26 mouse cellular contexts compared by ENCODE assay signal in genomic region chr7:139472052-139472451, GRCm38 (mm10).
DNase-seq lines count a peak whose midpoint lies in the region; ATAC-seq and TF ChIP-seq lines count a peak whose summit lies in the region.
"Had no signal": no experiment of that assay in that cellular context is flagged by ENCODE, and none has a peak within 500 bp of the region (broad histone marks: within the 10 kb centered on the region; RNA-seq: fewer than 3 reads in every experiment).

No protein-coding gene starts in this region.

- H3K9ac ChIP-seq in heart, embryonic 13.5 days, result no peak overlapping the region
- H3K9ac ChIP-seq in midbrain, embryonic 11.5 days (ENCODE audit: low read length), result no peak overlapping the region
- H3K9ac ChIP-seq in midbrain, embryonic 15.5 days, result no peak overlapping the region
- H3K9ac ChIP-seq: embryonic facial prominence, embryonic 13.5 days; hindbrain, embryonic 15.5 days; limb, embryonic 12.5 days; liver, postnatal 0 days; neural tube, embryonic 13.5 days had no signal

- no peaks in the 10 kb centered on the region for H3K36me3 ChIP-seq in heart, embryonic 13.5 days
- no peaks in the 10 kb centered on the region for H3K36me3 ChIP-seq in midbrain, embryonic 11.5 days (ENCODE audit: control insufficient read depth, insufficient read depth, low read length)
- H3K36me3 ChIP-seq in midbrain, embryonic 15.5 days (replicated peaks), result no peaks in the 10 kb centered on the region
- H3K36me3 ChIP-seq: embryonic facial prominence, embryonic 13.5 days; hindbrain, embryonic 15.5 days; limb, embryonic 12.5 days; neural tube, embryonic 13.5 days had no signal

- H3K27me3 ChIP-seq in heart, embryonic 13.5 days (replicated peaks), result no peaks in the 10 kb centered on the region
- no peaks in the 10 kb centered on the region for H3K27me3 ChIP-seq in midbrain, embryonic 11.5 days (ENCODE audit: control insufficient read depth, insufficient read depth, low read length)
- no peaks in the 10 kb centered on the region for H3K27me3 ChIP-seq in midbrain, embryonic 15.5 days (replicated peaks)
- H3K27me3 ChIP-seq: embryonic facial prominence, embryonic 13.5 days; hindbrain, embryonic 15.5 days; limb, embryonic 12.5 days; neural tube, embryonic 13.5 days had no signal

- intact Hi-C loops in gastrocnemius, adult 2 months (cut with DNase I), result loop anchor here (2.0 kb wide), 2 partner anchors 81 to 237 kb away; no protein-coding TSS in a partner anchor
- intact Hi-C loops in heart, postnatal 10 days (cut with DNase I), result loop anchor here (5.0 kb wide), 1 partner anchor 265 kb away; no protein-coding TSS in a partner anchor

- 67% methylated on average over 1 of the region's 1 CpGs for WGBS in heart, embryonic 13.5 days
- 94% methylated on average over 1 of the region's 1 CpGs for WGBS in midbrain, embryonic 11.5 days
- WGBS in midbrain, embryonic 15.5 days, result 80% methylated on average over 1 of the region's 1 CpGs

- DNase-seq in gastrocnemius, adult 2 months, result no peak
- DNase-seq in gastrocnemius, postnatal 4 days (ENCODE audit: low spot score in 2 of 2), result no peak
- no peak for DNase-seq in heart, postnatal 10 days
- peak; percentile 56 for DNase-seq in midbrain, embryonic 11.5 days (ENCODE audit: low spot score, missing footprints)
- DNase-seq in urinary bladder, postnatal 10 days (ENCODE audit: low spot score), result no peak
- no peak for DNase-seq in c-Kit-positive CD71-positive TER-119-positive erythroid progenitor cells, embryonic 14.5 days (ENCODE audit: low spot score)
- DNase-seq: adrenal gland, adult 2 months; cerebellum, adult 18-20 months; cerebellum, postnatal 25 days; gastrocnemius, postnatal 14 days; kidney, adult 8-10 months; liver, postnatal 0 days; lung, postnatal 10 days; midbrain, embryonic 14.5 days; retina, postnatal 1 day; right cerebral cortex, postnatal 25 days; spleen, adult 18-20 months had no signal

- no peaks in the 10 kb centered on the region for H3K9me3 ChIP-seq in heart, embryonic 13.5 days
- no peaks in the 10 kb centered on the region for H3K9me3 ChIP-seq in midbrain, embryonic 11.5 days (ENCODE audit: control insufficient read depth, low read length)
- no peaks in the 10 kb centered on the region for H3K9me3 ChIP-seq in midbrain, embryonic 15.5 days
- H3K9me3 ChIP-seq: embryonic facial prominence, embryonic 13.5 days; hindbrain, embryonic 15.5 days; limb, embryonic 12.5 days; neural tube, embryonic 13.5 days had no signal

- peak overlapping the region; percentile 51; the same call in 1 of the 2 replicates for H3K27ac ChIP-seq in gastrocnemius, adult 2 months
- H3K27ac ChIP-seq in heart, embryonic 13.5 days (replicated peaks), result 0 out of 2 replicates have a peak overlapping the region, but pooled peaks have one; percentile 59
- no peak overlapping the region for H3K27ac ChIP-seq in midbrain, embryonic 11.5 days (ENCODE audit: low read depth, low read length)
- no peak overlapping the region for H3K27ac ChIP-seq in midbrain, embryonic 15.5 days
- H3K27ac ChIP-seq: embryonic facial prominence, embryonic 13.5 days; hindbrain, embryonic 15.5 days; limb, embryonic 12.5 days; neural tube, embryonic 13.5 days had no signal

- no peak for TF ChIP-seq CTCF in gastrocnemius, adult 2 months (IDR thresholded peaks at IDR 0.05)

- H3K4me1 ChIP-seq in heart, embryonic 13.5 days, result peaks cover 81% of the 10 kb centered on the region
- peaks cover 2% of the 10 kb centered on the region; the same call in 1 of the 2 replicates for H3K4me1 ChIP-seq in midbrain, embryonic 11.5 days (ENCODE audit: control insufficient read depth, insufficient read depth, low read length)
- H3K4me1 ChIP-seq in midbrain, embryonic 15.5 days, result peaks cover 13% of the 10 kb centered on the region

- H3K4me2 ChIP-seq in heart, embryonic 13.5 days, result no peak overlapping the region
- H3K4me2 ChIP-seq in midbrain, embryonic 11.5 days, result no peak overlapping the region
- H3K4me2 ChIP-seq in midbrain, embryonic 15.5 days, result no peak overlapping the region
- H3K4me2 ChIP-seq: embryonic facial prominence, embryonic 13.5 days; hindbrain, embryonic 15.5 days; limb, embryonic 12.5 days; liver, embryonic 11.5 days; neural tube, embryonic 13.5 days had no signal

- no peak overlapping the region for H3K4me3 ChIP-seq in gastrocnemius, adult 2 months
- H3K4me3 ChIP-seq in heart, embryonic 13.5 days, result no peak overlapping the region
- H3K4me3 ChIP-seq in midbrain, embryonic 11.5 days (ENCODE audit: low read depth, low read length), result no peak overlapping the region
- H3K4me3 ChIP-seq in midbrain, embryonic 15.5 days, result no peak overlapping the region
- H3K4me3 ChIP-seq: embryonic facial prominence, embryonic 13.5 days; hindbrain, embryonic 15.5 days; limb, embryonic 12.5 days; myocyte; neural tube, embryonic 13.5 days had no signal

- no peak for ATAC-seq in heart, embryonic 13.5 days (ENCODE audit: extremely low read depth, insufficient number of reproducible peaks, low FRiP score, low TSS enrichment)
- ATAC-seq in midbrain, embryonic 11.5 days (ENCODE audit: low FRiP score), result no peak
- no peak for ATAC-seq in midbrain, embryonic 15.5 days (replicated peaks)
- ATAC-seq: forebrain, embryonic 14.5 days had no signal

Comparison
In these comparisons a context has a peak if more than half of its experiments do, and no peak if none do; other contexts are left out.
1. H3K27ac ChIP-seq: peak in gastrocnemius, adult 2 months (single experiment) and heart, embryonic 13.5 days (single experiment); none in midbrain, embryonic 11.5 days (single experiment) and midbrain, embryonic 15.5 days (single experiment).